Mouse (Mus musculus): ENCODE measurements around the gene Pacsin2. TPM values are rescaled to one million over a fixed set of nuclear protein-coding genes. Genes with fewer than 3 reads are reported as not detected.

Pacsin2 gene
- polyA plus RNA-seq, 2 experiments: 41.6 to 58.4 TPM

DNA sequence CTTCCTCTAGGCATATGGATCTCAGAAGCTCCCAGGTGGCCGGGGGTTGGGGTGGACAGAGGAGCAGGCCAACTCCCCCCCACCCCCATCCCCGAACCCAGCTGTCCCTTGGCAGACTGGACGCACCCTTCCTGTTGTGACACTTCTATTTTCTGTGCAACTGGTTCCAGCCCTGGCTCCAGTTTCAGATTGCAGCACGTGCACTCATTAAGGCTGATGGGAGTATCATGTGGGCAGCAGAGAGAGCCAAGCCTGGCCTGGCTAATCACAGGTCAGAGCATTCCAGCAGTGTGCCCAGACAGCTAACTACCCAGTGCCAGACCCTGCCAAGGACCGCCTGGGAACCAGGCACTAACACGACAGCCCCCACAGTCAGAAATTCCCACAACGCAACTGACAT lies 7.1 kb upstream of the Pacsin2 start:
- ATAC-seq (ENCODE audit: low FRiP score, low read depth): no peak

DNA sequence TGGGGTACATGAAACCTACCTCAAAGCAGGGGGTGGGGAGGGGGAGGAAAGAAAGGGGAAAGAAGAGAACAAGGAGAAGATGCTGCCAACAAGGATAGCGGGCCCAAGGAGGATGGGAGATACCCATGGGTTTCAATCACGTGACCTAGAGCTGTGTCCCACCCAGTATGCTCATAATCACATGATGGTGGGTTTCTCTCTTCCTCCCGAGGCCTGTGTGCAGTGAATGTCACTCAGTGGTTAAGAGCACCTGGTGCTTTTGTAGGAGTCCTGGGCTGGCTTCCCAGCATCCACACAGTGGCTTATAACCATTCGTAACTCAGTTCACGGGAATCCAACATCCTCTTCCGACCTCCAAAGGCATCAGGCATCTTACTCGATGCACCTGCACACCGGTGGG lies 6.0 kb upstream of the Pacsin2 start:
- DNase-seq (ENCODE audit: low spot score) (no peak), ATAC-seq (ENCODE audit: low FRiP score, low read depth) (no peak)
- H3K9ac ChIP-seq (ENCODE audit: low read depth, low read length, severe bottlenecking): no peak overlapping the region
- H3K27me3 ChIP-seq (ENCODE audit: control insufficient read depth, insufficient read depth, low read length): no peaks in the 10 kb centered on the region
- no peak overlapping the region for H3K4me2 ChIP-seq (replicated peaks; ENCODE audit: low read depth, low read length, severe bottlenecking)
- no peak overlapping the region for H3K4me3 ChIP-seq (replicated peaks; ENCODE audit: low read length)
- peaks cover 11% of the 10 kb centered on the region for H3K4me1 ChIP-seq (ENCODE audit: control insufficient read depth, insufficient read depth, low read length)
- H3K27ac ChIP-seq (replicated peaks; ENCODE audit: low read depth, low read length): no peak overlapping the region
- TF ChIP-seq POLR2A (IDR thresholded peaks at IDR 0.05; ENCODE audit: borderline replicate concordance, extremely low read depth, insufficient read depth, insufficient read length): no peak
- H3K9me3 ChIP-seq (ENCODE audit: control insufficient read depth, low read length): no peaks in the 10 kb centered on the region
- no peaks in the 10 kb centered on the region for H3K36me3 ChIP-seq (ENCODE audit: control insufficient read depth, insufficient read depth, low read length)
- WGBS: 76% methylated on average over 8 of the region's 8 CpGs

More for the DNA sequence above, 7.1 kb upstream of the Pacsin2 start:
- no peak overlapping the region for H3K9ac ChIP-seq (ENCODE audit: low read depth, low read length, severe bottlenecking)
- H3K27me3 ChIP-seq (ENCODE audit: control insufficient read depth, insufficient read depth, low read length): no peaks in the 10 kb centered on the region
- H3K4me3 ChIP-seq (replicated peaks; ENCODE audit: low read length): no peak overlapping the region
- peaks cover 11% of the 10 kb centered on the region for H3K4me1 ChIP-seq (ENCODE audit: control insufficient read depth, insufficient read depth, low read length)
- no peaks in the 10 kb centered on the region for H3K36me3 ChIP-seq (ENCODE audit: control insufficient read depth, insufficient read depth, low read length)
- H3K4me2 ChIP-seq (replicated peaks; ENCODE audit: low read depth, low read length, severe bottlenecking): no peak overlapping the region
- no peak overlapping the region for H3K27ac ChIP-seq (replicated peaks; ENCODE audit: low read depth, low read length)
- peak; percentile 22 for DNase-seq (ENCODE audit: low spot score)
- 59% methylated on average over 7 of the region's 7 CpGs for WGBS
- no peak for TF ChIP-seq POLR2A (IDR thresholded peaks at IDR 0.05; ENCODE audit: borderline replicate concordance, extremely low read depth, insufficient read depth, insufficient read length)
- H3K9me3 ChIP-seq (ENCODE audit: control insufficient read depth, low read length): no peaks in the 10 kb centered on the region

GRCm38 (mm10) chr15:83469279-83469821 lies 4.9 kb upstream of the Pacsin2 start:
- H3K4me2 ChIP-seq (replicated peaks; ENCODE audit: low read depth, low read length, severe bottlenecking): no peak overlapping the region
- DNase-seq (ENCODE audit: low spot score) (peak; percentile 22), ATAC-seq (ENCODE audit: low FRiP score, low read depth) (no peak)
- H3K27me3 ChIP-seq (ENCODE audit: control insufficient read depth, insufficient read depth, low read length): no peaks in the 10 kb centered on the region
- no peak for TF ChIP-seq POLR2A (IDR thresholded peaks at IDR 0.05; ENCODE audit: borderline replicate concordance, extremely low read depth, insufficient read depth, insufficient read length)
- H3K4me3 ChIP-seq (replicated peaks; ENCODE audit: low read length): no peak overlapping the region
- H3K36me3 ChIP-seq (ENCODE audit: control insufficient read depth, insufficient read depth, low read length): no peaks in the 10 kb centered on the region
- H3K27ac ChIP-seq (replicated peaks; ENCODE audit: low read depth, low read length): no peak overlapping the region
- no peaks in the 10 kb centered on the region for H3K9me3 ChIP-seq (ENCODE audit: control insufficient read depth, low read length)
- H3K9ac ChIP-seq (ENCODE audit: low read depth, low read length, severe bottlenecking): no peak overlapping the region
- 62% methylated on average over 6 of the region's 6 CpGs for WGBS
- H3K4me1 ChIP-seq (ENCODE audit: control insufficient read depth, insufficient read depth, low read length): peaks cover 6% of the 10 kb centered on the region

GRCm38 (mm10) chr15:83467232-83467966 lies 3.0 kb upstream of the Pacsin2 start:
- DNase-seq (ENCODE audit: low spot score) (no peak), ATAC-seq (ENCODE audit: low FRiP score, low read depth) (no peak)
- Histone ChIP-seq H3K36me3 (ENCODE audit: control insufficient read depth, insufficient read depth, low read length) (no peaks in the 10 kb centered on the region), H3K27ac (replicated peaks; ENCODE audit: low read depth, low read length) (no peak overlapping the region), H3K27me3 (ENCODE audit: control insufficient read depth, insufficient read depth, low read length) (no peaks in the 10 kb centered on the region), H3K4me3 (replicated peaks; ENCODE audit: low read length) (no peak overlapping the region), H3K4me2 (replicated peaks; ENCODE audit: low read depth, low read length, severe bottlenecking) (no peak overlapping the region), H3K9ac (ENCODE audit: low read depth, low read length, severe bottlenecking) (no peak overlapping the region), H3K9me3 (ENCODE audit: control insufficient read depth, low read length) (no peaks in the 10 kb centered on the region), H3K4me1 (ENCODE audit: control insufficient read depth, insufficient read depth, low read length) (peaks cover 11% of the 10 kb centered on the region)
- 84% methylated on average over 9 of the region's 9 CpGs for WGBS
- no peak for TF ChIP-seq POLR2A (IDR thresholded peaks at IDR 0.05; ENCODE audit: borderline replicate concordance, extremely low read depth, insufficient read depth, insufficient read length)

DNA sequence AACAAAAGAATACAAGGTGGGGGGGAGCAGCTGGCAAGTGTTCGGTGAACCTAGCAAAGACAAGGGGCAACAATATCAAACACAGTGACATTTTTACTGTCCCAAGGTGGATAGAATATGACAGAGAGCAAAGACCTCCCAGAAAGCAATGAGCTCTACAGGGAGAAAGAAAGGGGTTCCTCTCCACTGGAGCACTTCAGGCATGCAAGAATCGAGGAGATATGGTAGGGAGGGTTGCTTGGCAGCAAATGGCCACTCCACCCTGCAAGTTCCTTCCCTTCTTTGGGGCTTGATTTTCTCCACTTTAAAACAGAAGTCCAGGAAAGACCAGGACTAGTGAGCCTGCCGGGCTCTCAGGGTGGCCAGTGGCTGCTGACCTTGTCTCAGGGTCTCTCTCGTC lies 1.9 kb upstream of the Pacsin2 start:
- no peak overlapping the region for H3K27ac ChIP-seq (replicated peaks; ENCODE audit: low read depth, low read length)
- ATAC-seq (ENCODE audit: low FRiP score, low read depth) (no peak), DNase-seq (ENCODE audit: low spot score) (no peak)
- H3K9me3 ChIP-seq (ENCODE audit: control insufficient read depth, low read length): no peaks in the 10 kb centered on the region
- peaks cover 13% of the 10 kb centered on the region for H3K4me1 ChIP-seq (ENCODE audit: control insufficient read depth, insufficient read depth, low read length)
- WGBS: 85% methylated on average over 4 of the region's 4 CpGs
- TF ChIP-seq POLR2A (IDR thresholded peaks at IDR 0.05; ENCODE audit: borderline replicate concordance, extremely low read depth, insufficient read depth, insufficient read length): no peak
- 0 out of 2 replicates have a peak, but pooled peaks cover 2% of the 10 kb centered on the region for H3K36me3 ChIP-seq (ENCODE audit: control insufficient read depth, insufficient read depth, low read length)
- no peak overlapping the region for H3K4me2 ChIP-seq (replicated peaks; ENCODE audit: low read depth, low read length, severe bottlenecking)
- no peak overlapping the region for H3K9ac ChIP-seq (ENCODE audit: low read depth, low read length, severe bottlenecking)
- H3K27me3 ChIP-seq (ENCODE audit: control insufficient read depth, insufficient read depth, low read length): no peaks in the 10 kb centered on the region
- no peak overlapping the region for H3K4me3 ChIP-seq (replicated peaks; ENCODE audit: low read length)
